Mouse (Mus musculus): ENCODE measurements around the gene Nos1ap. TPM values are rescaled to one million over a fixed set of nuclear protein-coding genes. Genes with fewer than 3 reads are reported as not detected.

Nos1ap gene
- 17.2 TPM in 2 replicates for polyA plus RNA-seq (2014; fragmentation: Nextera tagmentation; extraction: Ambion mirVana)

DNA sequence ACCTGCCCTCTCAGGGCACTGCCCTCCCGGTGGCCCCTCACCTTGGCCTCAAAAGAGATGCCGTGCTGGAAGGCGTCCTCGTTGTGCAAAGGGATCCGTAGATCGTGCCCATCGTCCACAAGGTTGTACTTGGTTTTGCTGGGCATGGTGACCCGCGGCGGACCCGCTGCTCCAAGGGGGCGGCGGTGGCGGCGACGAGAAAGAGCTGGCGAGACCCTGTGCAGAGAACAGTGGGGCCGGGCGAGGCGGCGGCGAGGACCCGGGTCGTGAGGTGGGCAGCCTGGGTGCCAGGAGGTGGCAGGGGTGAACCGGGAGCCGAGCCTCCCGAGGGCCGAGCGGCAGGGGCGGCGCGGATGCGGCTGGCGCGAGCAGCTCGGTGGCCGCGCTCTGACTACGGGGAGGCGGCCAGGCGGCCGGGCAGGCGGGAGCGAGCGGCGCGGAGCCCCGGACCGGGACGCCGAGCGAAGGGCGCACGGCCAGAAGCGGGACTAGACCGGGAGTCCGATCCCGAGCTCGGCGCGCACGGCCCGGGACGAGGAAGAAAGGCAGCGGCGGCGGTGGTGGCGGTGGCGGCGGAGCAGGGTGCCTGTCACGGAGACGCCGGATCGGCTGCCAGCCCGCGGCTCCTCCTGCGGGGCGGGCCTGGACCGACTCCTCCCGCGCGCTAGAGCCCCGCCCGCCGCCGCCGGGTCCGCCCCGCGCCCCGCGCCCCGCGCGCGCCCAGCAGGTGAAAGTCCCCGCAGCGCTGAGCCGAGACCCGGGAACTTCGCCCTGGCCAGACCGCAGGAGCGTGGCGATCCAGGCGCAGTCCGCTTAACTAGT lies at the start of gene Nos1ap:
TSS of gene Nos1ap (minus strand) at position 643 of the 822 bp plus-strand sequence.
- H3K9ac ChIP-seq (replicated peaks; ENCODE audit: low read depth, low read length) = peak within 1 kb of the TSS; percentile 67
- H3K4me3 ChIP-seq (ENCODE audit: low read depth, low read length) = peak within 1 kb of the TSS; percentile 82
- peak within 1 kb of the TSS; percentile 11; the same call in 1 of the 2 replicates for H3K27ac ChIP-seq (ENCODE audit: low read length)
- H3K9me3 ChIP-seq (ENCODE audit: control insufficient read depth, low read depth, low read length) = no peaks in the 10 kb centered on the region
- under 1% methylated on average over 57 of the region's 106 CpGs for WGBS
- H3K36me3 ChIP-seq (ENCODE audit: control insufficient read depth, insufficient read depth, low read length) = no peaks in the 10 kb centered on the region
- H3K27me3 ChIP-seq (ENCODE audit: control insufficient read depth, insufficient read depth, low read length) = no peaks in the 10 kb centered on the region
- ATAC-seq (ENCODE audit: insufficient number of reproducible peaks, insufficient read depth, low FRiP score, low read depth) = peak; percentile 90
- H3K4me2 ChIP-seq (replicated peaks; ENCODE audit: low read depth, low read length) = peak within 1 kb of the TSS; percentile 97
- peaks cover 6% of the 10 kb centered on the region; the same call in 1 of the 2 replicates for H3K4me1 ChIP-seq (ENCODE audit: control insufficient read depth, insufficient read depth, low read length)

DNA sequence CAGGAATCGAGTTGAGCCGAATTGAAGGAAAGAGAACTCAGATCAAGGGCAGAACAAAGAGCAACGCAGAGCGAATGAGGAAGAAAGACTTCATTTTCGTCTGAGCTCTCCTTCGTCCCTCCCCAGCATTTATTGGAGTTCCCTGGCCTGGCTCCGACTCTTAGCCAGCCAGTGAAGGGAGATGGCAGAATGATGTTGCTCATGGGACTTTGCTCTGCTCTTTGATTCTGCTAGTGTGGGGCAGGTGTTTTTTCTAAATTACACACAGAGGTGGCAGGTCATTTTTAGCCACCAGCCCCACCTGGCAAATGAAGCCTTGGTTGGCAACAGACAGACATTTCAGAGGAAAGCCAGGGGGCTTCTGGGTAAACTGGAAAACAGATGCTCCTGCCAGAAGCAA lies 49.3 kb upstream of the Nos1ap start:
- Histone ChIP-seq H3K36me3 (ENCODE audit: control insufficient read depth, insufficient read depth, low read length) (no peaks in the 10 kb centered on the region), H3K4me2 (replicated peaks; ENCODE audit: low read depth, low read length) (no peak overlapping the region), H3K4me1 (ENCODE audit: control insufficient read depth, insufficient read depth, low read length) (0 out of 2 replicates have a peak, but pooled peaks cover 4% of the 10 kb centered on the region), H3K27ac (ENCODE audit: low read length) (no peak overlapping the region), H3K9ac (replicated peaks; ENCODE audit: low read depth, low read length) (no peak overlapping the region), H3K9me3 (ENCODE audit: control insufficient read depth, low read depth, low read length) (no peaks in the 10 kb centered on the region), H3K27me3 (ENCODE audit: control insufficient read depth, insufficient read depth, low read length) (no peaks in the 10 kb centered on the region), H3K4me3 (ENCODE audit: low read depth, low read length) (no peak overlapping the region)
- no peak for ATAC-seq (ENCODE audit: insufficient number of reproducible peaks, insufficient read depth, low FRiP score, low read depth)
- 76% methylated on average over 7 of the region's 7 CpGs for WGBS

DNA sequence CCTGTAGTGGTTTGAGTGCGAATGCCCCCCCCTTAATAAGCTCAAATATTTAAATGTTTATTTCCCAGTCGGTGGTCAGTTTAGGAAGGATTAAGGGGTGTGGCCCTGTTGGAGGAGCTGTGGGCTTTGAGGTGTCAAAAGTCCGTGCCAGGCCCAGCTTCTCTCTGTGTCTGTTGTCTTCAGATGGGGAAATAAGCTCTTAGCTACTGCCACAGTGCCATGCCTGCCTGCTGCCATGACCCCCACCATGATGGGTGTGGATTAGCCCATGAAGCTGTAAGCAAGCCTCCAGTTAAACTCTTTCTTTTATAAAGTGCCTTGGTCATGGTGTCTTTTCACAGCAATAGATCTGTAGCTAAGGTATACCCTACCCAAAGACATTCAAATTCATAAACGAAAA lies 43.2 kb upstream of the Nos1ap start:
- 67% methylated on average over 4 of the region's 4 CpGs for whole genome bisulfite sequencing
- ATAC-seq (ENCODE audit: insufficient number of reproducible peaks, insufficient read depth, low FRiP score, low read depth) = no peak
- H3K27me3 ChIP-seq (ENCODE audit: control insufficient read depth, insufficient read depth, low read length) = no peaks in the 10 kb centered on the region
- H3K27ac ChIP-seq (ENCODE audit: low read length) = no peak overlapping the region
- no peak overlapping the region for H3K9ac ChIP-seq (replicated peaks; ENCODE audit: low read depth, low read length)
- no peaks in the 10 kb centered on the region for H3K4me1 ChIP-seq (ENCODE audit: control insufficient read depth, insufficient read depth, low read length)
- H3K36me3 ChIP-seq (ENCODE audit: control insufficient read depth, insufficient read depth, low read length) = no peaks in the 10 kb centered on the region
- no peak overlapping the region for H3K4me2 ChIP-seq (replicated peaks; ENCODE audit: low read depth, low read length)
- H3K9me3 ChIP-seq (ENCODE audit: control insufficient read depth, low read depth, low read length) = no peaks in the 10 kb centered on the region; the same call in 1 of the 2 replicates
- H3K4me3 ChIP-seq (ENCODE audit: low read depth, low read length) = no peak overlapping the region

DNA sequence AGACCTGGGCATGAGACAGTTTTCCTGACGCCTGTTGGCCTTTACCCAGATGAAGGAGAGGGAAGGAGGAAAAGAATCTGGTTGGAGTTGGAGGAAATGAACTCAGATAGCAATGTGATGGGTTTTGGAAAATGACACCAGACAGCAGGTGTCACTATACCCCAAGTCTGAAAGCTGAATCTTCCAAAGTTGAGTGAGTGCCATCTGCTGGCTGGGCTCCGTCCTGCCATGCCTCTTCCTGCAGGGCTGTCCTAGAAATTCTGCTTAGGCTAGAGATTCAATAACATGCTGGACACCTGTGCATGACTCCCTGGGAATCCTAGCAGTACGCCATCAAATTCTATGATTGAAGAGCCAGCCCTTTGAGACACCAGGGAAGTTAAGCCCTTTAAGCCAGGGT lies 42.7 kb upstream of the Nos1ap start:
- Histone ChIP-seq H3K27me3 (ENCODE audit: control insufficient read depth, insufficient read depth, low read length) (no peaks in the 10 kb centered on the region), H3K9me3 (ENCODE audit: control insufficient read depth, low read depth, low read length) (no peaks in the 10 kb centered on the region; the same call in 1 of the 2 replicates), H3K4me1 (ENCODE audit: control insufficient read depth, insufficient read depth, low read length) (no peaks in the 10 kb centered on the region), H3K27ac (ENCODE audit: low read length) (no peak overlapping the region), H3K9ac (replicated peaks; ENCODE audit: low read depth, low read length) (no peak overlapping the region), H3K4me3 (ENCODE audit: low read depth, low read length) (no peak overlapping the region), H3K4me2 (replicated peaks; ENCODE audit: low read depth, low read length) (no peak overlapping the region), H3K36me3 (ENCODE audit: control insufficient read depth, insufficient read depth, low read length) (no peaks in the 10 kb centered on the region)
- 13% methylated on average over 3 of the region's 3 CpGs for WGBS
- peak; percentile 46; the same call in 1 of the 2 replicates for ATAC-seq (ENCODE audit: insufficient number of reproducible peaks, insufficient read depth, low FRiP score, low read depth)

DNA sequence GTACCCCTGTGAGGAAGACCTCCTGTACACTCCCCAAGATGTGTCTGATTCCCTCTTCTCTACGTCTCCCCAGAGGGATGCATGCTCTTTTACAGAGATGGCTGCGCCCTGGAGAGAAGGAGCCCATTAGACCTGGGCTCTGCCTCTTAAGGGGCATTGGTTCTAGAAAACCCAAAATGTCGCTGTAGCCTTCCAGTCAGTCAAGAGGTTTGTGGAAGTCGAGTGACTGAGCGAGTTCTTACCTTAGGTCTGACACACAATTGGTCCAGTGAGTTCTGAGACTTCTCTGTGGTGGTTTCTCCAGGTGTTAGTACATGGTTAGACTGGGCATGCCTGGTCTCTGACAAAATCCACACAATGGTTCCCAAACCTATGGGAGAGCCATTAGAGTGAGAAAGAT lies 41.9 kb upstream of the Nos1ap start:
- ATAC-seq (ENCODE audit: insufficient number of reproducible peaks, insufficient read depth, low FRiP score, low read depth) = no peak
- Histone ChIP-seq H3K4me1 (ENCODE audit: control insufficient read depth, insufficient read depth, low read length) (no peaks in the 10 kb centered on the region), H3K9ac (replicated peaks; ENCODE audit: low read depth, low read length) (no peak overlapping the region), H3K27ac (ENCODE audit: low read length) (no peak overlapping the region), H3K27me3 (ENCODE audit: control insufficient read depth, insufficient read depth, low read length) (no peaks in the 10 kb centered on the region), H3K36me3 (ENCODE audit: control insufficient read depth, insufficient read depth, low read length) (no peaks in the 10 kb centered on the region), H3K9me3 (ENCODE audit: control insufficient read depth, low read depth, low read length) (no peaks in the 10 kb centered on the region; the same call in 1 of the 2 replicates), H3K4me3 (ENCODE audit: low read depth, low read length) (no peak overlapping the region), H3K4me2 (replicated peaks; ENCODE audit: low read depth, low read length) (no peak overlapping the region)
- 94% methylated on average over 5 of the region's 5 CpGs for WGBS

DNA sequence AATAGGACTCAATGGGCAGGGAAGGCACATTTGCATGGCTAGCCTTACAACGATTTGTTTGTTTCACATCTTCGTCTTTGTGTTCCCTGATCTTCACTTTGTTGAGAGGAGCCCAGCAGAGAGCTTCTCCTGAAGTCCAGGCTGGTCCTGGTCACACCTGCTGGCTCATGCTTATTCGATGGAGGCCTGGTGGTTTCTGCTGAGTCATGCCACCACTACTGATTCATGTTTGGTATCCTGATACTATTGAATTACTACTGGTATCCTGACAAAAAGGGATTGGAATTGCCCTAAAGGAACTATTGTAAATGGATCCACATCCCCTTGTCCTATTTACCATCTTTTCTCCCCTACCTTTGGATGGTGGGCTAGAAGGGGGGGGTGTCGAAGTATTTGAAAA lies 40.8 kb upstream of the Nos1ap start:
- Histone ChIP-seq H3K36me3 (ENCODE audit: control insufficient read depth, insufficient read depth, low read length) (no peaks in the 10 kb centered on the region), H3K9me3 (ENCODE audit: control insufficient read depth, low read depth, low read length) (no peaks in the 10 kb centered on the region; the same call in 1 of the 2 replicates), H3K9ac (replicated peaks; ENCODE audit: low read depth, low read length) (no peak overlapping the region), H3K27ac (ENCODE audit: low read length) (no peak overlapping the region), H3K4me3 (ENCODE audit: low read depth, low read length) (no peak overlapping the region), H3K4me1 (ENCODE audit: control insufficient read depth, insufficient read depth, low read length) (no peaks in the 10 kb centered on the region), H3K27me3 (ENCODE audit: control insufficient read depth, insufficient read depth, low read length) (no peaks in the 10 kb centered on the region), H3K4me2 (replicated peaks; ENCODE audit: low read depth, low read length) (no peak overlapping the region)
- 92% methylated on average over 4 of the region's 4 CpGs for WGBS
- ATAC-seq (ENCODE audit: insufficient number of reproducible peaks, insufficient read depth, low FRiP score, low read depth) = no peak

DNA sequence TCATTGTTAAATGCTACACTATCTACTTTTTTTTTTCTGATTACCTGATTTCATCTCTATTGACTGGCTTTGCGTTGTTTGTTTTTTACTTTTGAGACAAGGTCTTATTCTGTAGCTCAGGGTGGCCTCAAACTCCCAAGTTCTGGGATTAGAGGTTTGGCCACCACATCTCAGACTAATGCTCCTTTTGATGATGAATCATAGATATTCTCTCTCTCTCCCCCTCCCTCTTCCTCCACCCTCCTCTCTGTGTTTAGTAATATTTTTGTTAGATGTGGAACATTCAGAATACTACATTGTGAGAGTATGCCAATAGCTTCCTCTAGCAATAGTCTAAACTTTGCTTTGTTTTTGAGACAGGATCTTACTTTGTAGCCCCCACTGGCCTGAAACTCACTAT lies 33.8 kb upstream of the Nos1ap start:
- Histone ChIP-seq H3K4me2 (replicated peaks; ENCODE audit: low read depth, low read length) (no peak overlapping the region), H3K9ac (replicated peaks; ENCODE audit: low read depth, low read length) (no peak overlapping the region), H3K4me1 (ENCODE audit: control insufficient read depth, insufficient read depth, low read length) (no peaks in the 10 kb centered on the region), H3K27me3 (ENCODE audit: control insufficient read depth, insufficient read depth, low read length) (no peaks in the 10 kb centered on the region), H3K36me3 (ENCODE audit: control insufficient read depth, insufficient read depth, low read length) (no peaks in the 10 kb centered on the region), H3K4me3 (ENCODE audit: low read depth, low read length) (no peak overlapping the region), H3K9me3 (ENCODE audit: control insufficient read depth, low read depth, low read length) (no peaks in the 10 kb centered on the region; the same call in 1 of the 2 replicates), H3K27ac (ENCODE audit: low read length) (no peak overlapping the region)
- 97% methylated on average over 1 of the region's 1 CpGs for WGBS
- ATAC-seq (ENCODE audit: insufficient number of reproducible peaks, insufficient read depth, low FRiP score, low read depth) = no peak

DNA sequence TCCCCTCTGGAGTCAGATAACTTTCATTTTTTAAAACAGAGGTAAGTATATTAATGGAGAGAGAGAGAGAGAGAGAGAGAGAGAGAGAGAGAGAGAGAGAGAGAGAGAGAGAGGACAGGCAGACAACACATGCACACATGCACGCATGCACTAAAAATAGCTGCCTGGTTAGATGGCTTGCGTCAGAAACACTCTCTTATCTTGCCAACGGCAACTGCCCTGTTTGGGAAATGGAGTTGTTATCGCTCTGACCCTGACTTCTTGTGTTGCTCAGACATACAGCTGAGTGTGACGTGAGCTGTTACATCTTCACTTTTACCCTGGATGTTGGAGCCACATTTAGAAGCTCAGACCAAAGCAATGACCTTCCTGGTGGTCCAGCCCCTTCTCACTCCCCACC lies 33.3 kb upstream of the Nos1ap start:
- no peaks in the 10 kb centered on the region for H3K36me3 ChIP-seq (ENCODE audit: control insufficient read depth, insufficient read depth, low read length)
- no peaks in the 10 kb centered on the region; the same call in 1 of the 2 replicates for H3K9me3 ChIP-seq (ENCODE audit: control insufficient read depth, low read depth, low read length)
- H3K4me2 ChIP-seq (replicated peaks; ENCODE audit: low read depth, low read length) = no peak overlapping the region
- H3K4me3 ChIP-seq (ENCODE audit: low read depth, low read length) = no peak overlapping the region
- WGBS = 43% methylated on average over 5 of the region's 5 CpGs
- H3K4me1 ChIP-seq (ENCODE audit: control insufficient read depth, insufficient read depth, low read length) = no peaks in the 10 kb centered on the region
- no peaks in the 10 kb centered on the region for H3K27me3 ChIP-seq (ENCODE audit: control insufficient read depth, insufficient read depth, low read length)
- no peak overlapping the region for H3K27ac ChIP-seq (ENCODE audit: low read length)
- no peak for ATAC-seq (ENCODE audit: insufficient number of reproducible peaks, insufficient read depth, low FRiP score, low read depth)
- H3K9ac ChIP-seq (replicated peaks; ENCODE audit: low read depth, low read length) = no peak overlapping the region

All from stomach, embryonic 14.5 days (tissue).